Comparison of ENCODE assay signal across 24 mouse cellular contexts in genomic region chr1:62625332-62625731, GRCm38 (mm10).
"Had no signal": no experiment of that assay in that cellular context is flagged by ENCODE, and none has a peak within 500 bp of the region (broad histone marks: within the 10 kb centered on the region; RNA-seq: fewer than 3 reads in every experiment).

No protein-coding gene starts in this region.

- H3K4me1 ChIP-seq: hindbrain, embryonic 10.5 days; hindbrain, embryonic 12.5 days; kidney, embryonic 15.5 days; liver, embryonic 12.5 days had no signal

- H3K36me3 ChIP-seq: heart, embryonic 13.5 days; heart, embryonic 15.5 days; hindbrain, embryonic 10.5 days; hindbrain, embryonic 12.5 days; kidney, embryonic 15.5 days; limb, embryonic 13.5 days; limb, embryonic 15.5 days; liver, embryonic 12.5 days had no signal

- H3K27ac ChIP-seq: heart, adult 2 months; heart, embryonic 13.5 days; heart, embryonic 15.5 days; hindbrain, embryonic 10.5 days; hindbrain, embryonic 12.5 days; hindbrain, embryonic 14.5 days; kidney, embryonic 15.5 days; kidney, postnatal 0 days; limb, embryonic 13.5 days; limb, embryonic 15.5 days; liver, embryonic 12.5 days had no signal

- ATAC-seq: hindbrain, embryonic 16.5 days; liver, embryonic 12.5 days had no signal

- H3K9ac ChIP-seq: heart, embryonic 13.5 days; heart, embryonic 15.5 days; hindbrain, embryonic 12.5 days; hindbrain, embryonic 14.5 days; kidney, embryonic 15.5 days; limb, embryonic 13.5 days; limb, embryonic 15.5 days; liver, embryonic 12.5 days had no signal

- H3K4me3 ChIP-seq: heart, adult 2 months; heart, embryonic 13.5 days; heart, embryonic 15.5 days; hindbrain, embryonic 10.5 days; hindbrain, embryonic 12.5 days; kidney, embryonic 15.5 days; limb, embryonic 13.5 days; limb, embryonic 15.5 days; liver, embryonic 12.5 days had no signal

- DNase-seq: gastrocnemius, postnatal 14 days; gastrocnemius, postnatal 36 days; heart, adult 2 months; heart, postnatal 4 days; kidney, adult 11 months; kidney, adult 2 months; kidney, adult 9 months; kidney, postnatal 14 days; kidney, postnatal 36 days; layer of hippocampus, adult 9-11 months; layer of hippocampus, postnatal 36 days; left cerebral cortex, postnatal 4 days had no signal

- H3K9me3 ChIP-seq: heart, embryonic 13.5 days; heart, embryonic 15.5 days; hindbrain, embryonic 10.5 days; hindbrain, embryonic 12.5 days; kidney, embryonic 15.5 days; limb, embryonic 13.5 days; limb, embryonic 15.5 days; liver, embryonic 12.5 days had no signal

- H3K4me2 ChIP-seq: heart, embryonic 11.5 days; heart, embryonic 13.5 days; heart, embryonic 15.5 days; hindbrain, embryonic 12.5 days; hindbrain, embryonic 14.5 days; kidney, embryonic 15.5 days; limb, embryonic 13.5 days; limb, embryonic 15.5 days; liver, embryonic 12.5 days had no signal

- H3K27me3 ChIP-seq: heart, embryonic 13.5 days; heart, embryonic 15.5 days; hindbrain, embryonic 12.5 days; kidney, embryonic 15.5 days; liver, embryonic 12.5 days had no signal
